Mouse (Mus musculus): ENCODE measurements at regions not wholly inside any gene's neighbourhood (a gene's known extent, or its start where the extent isn't known, plus 50 kb on each side); places are given as distances from the start of the nearest gene placed in this dataset.
A peak's percentile ranks its signal among the peaks of the same experiment; 100 is the strongest.
"Not testable (repeated sequence)": the region's sequence is repeated elsewhere in the genome, so short reads cannot be mapped to it uniquely, and the experiment has no call there.

- no peaks in the 10 kb centered on the region for H3K79me2 ChIP-seq (replicated peaks; ENCODE audit: control insufficient read depth, insufficient read depth, low read length)
- WGBS: 88% methylated on average over 12 of the region's 12 CpGs
- no peak for DNase-seq
- H3K27me3 ChIP-seq (ENCODE audit: control insufficient read depth, insufficient read depth, low read length): no peaks in the 10 kb centered on the region
- intact Hi-C loops (cut with DNase I): no loop called here
- no peaks in the 10 kb centered on the region for H3K4me1 ChIP-seq (ENCODE audit: control insufficient read depth, insufficient read depth, low read length)
- TF ChIP-seq EP300 (IDR thresholded peaks at IDR 0.05; ENCODE audit: insufficient read depth, low read depth, low read length) (no peak), POLR2A (IDR thresholded peaks at IDR 0.05; ENCODE audit: insufficient read depth, low read depth, low read length) (no peak), CTCF (IDR thresholded peaks at IDR 0.05) (no peak)
- no peak overlapping the region for H3K4me3 ChIP-seq
- H3K27ac ChIP-seq: no peak overlapping the region
- no peaks in the 10 kb centered on the region for H3K36me3 ChIP-seq (ENCODE audit: control insufficient read depth, insufficient read depth, low read length)
- H3K9ac ChIP-seq (ENCODE audit: low read depth, low read length): no peak overlapping the region
Measured at GRCm38 (mm10) chr3:50639907-50640323, 196.5 kb upstream of the Slc7a11 start.

DNA sequence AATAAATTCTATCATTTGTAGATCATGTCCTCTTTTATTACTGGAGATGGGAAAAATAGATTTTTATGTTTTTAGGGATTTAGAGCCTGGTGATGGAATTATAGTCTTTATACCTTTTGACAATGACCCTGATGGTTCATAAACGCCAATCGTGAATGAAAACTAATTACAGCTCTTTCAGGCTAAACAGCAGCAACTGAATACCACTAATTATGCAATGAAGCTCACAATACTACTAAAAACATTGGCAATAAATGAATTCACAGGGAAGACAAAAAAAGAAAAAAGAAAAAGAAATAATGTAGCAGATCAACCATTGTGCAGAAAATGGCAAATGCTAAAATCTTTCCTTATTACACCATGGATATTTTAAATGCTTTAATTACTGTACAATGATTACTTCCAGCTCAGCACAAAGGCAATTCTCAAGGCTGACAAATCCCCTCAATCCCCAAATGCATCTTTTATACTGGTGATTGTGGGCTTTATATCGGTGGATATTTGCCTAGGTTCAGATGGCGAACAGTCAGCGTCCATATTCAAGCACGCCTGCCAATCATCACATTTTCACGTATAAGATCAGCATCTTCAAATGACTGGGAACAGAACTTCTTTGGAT lies 191.2 kb upstream of the Slc7a11 start:
- no peak for DNase-seq
- no peak overlapping the region for H3K27ac ChIP-seq
- H3K79me2 ChIP-seq (replicated peaks; ENCODE audit: control insufficient read depth, insufficient read depth, low read length): no peaks in the 10 kb centered on the region
- intact Hi-C loops (cut with DNase I): no loop called here
- WGBS: 90% methylated on average over 7 of the region's 7 CpGs
- TF ChIP-seq POLR2A (IDR thresholded peaks at IDR 0.05; ENCODE audit: insufficient read depth, low read depth, low read length) (no peak), CTCF (IDR thresholded peaks at IDR 0.05) (no peak), EP300 (IDR thresholded peaks at IDR 0.05; ENCODE audit: insufficient read depth, low read depth, low read length) (no peak)
- H3K36me3 ChIP-seq (ENCODE audit: control insufficient read depth, insufficient read depth, low read length): no peaks in the 10 kb centered on the region
- H3K4me3 ChIP-seq: no peak overlapping the region
- H3K27me3 ChIP-seq (ENCODE audit: control insufficient read depth, insufficient read depth, low read length): no peaks in the 10 kb centered on the region
- H3K4me1 ChIP-seq (ENCODE audit: control insufficient read depth, insufficient read depth, low read length): no peaks in the 10 kb centered on the region
- no peak overlapping the region for H3K9ac ChIP-seq (ENCODE audit: low read depth, low read length)

- intact Hi-C loops (cut with DNase I): no loop called here
- TF ChIP-seq EP300 (IDR thresholded peaks at IDR 0.05; ENCODE audit: insufficient read depth, low read depth, low read length) (no peak), CTCF (IDR thresholded peaks at IDR 0.05) (no peak), POLR2A (IDR thresholded peaks at IDR 0.05; ENCODE audit: insufficient read depth, low read depth, low read length) (no peak)
- no peak for DNase-seq
Measured at GRCm38 (mm10) chr3:50631286-50631685, 187.9 kb upstream of the Slc7a11 start.

DNA sequence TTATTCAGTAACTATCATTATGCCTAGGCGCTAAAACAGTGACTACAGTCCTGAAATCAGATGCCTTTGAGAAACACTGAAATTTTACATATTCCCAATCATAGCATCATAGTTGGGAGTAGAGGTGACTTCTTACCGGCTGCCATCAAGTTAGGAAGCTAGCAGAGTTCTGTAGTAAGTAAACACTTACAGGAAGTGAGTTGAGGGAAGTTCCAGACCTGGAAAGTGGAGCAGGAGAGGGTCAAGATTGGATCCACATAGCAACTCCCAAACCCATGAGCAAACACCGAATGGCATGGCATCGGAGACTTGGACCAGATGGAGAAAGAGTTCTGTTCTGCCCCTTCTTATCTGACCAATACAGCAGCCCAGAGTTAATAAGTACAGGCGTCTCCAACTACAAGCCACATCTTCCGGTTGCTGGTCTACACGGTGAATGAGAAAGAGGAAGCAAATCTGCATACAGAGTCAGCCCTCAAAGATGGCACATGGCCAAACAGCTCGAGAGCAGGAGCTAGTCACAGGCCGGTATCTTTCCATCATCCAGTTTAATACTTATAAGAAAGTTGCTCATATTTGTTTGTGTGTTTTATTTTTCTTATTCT lies 184.8 kb upstream of the Slc7a11 start:
- H3K79me2 ChIP-seq (replicated peaks; ENCODE audit: control insufficient read depth, insufficient read depth, low read length): no peaks in the 10 kb centered on the region
- WGBS: 59% methylated on average over 9 of the region's 9 CpGs
- no peak overlapping the region for H3K9ac ChIP-seq (ENCODE audit: low read depth, low read length)
- H3K27me3 ChIP-seq (ENCODE audit: control insufficient read depth, insufficient read depth, low read length): no peaks in the 10 kb centered on the region
- H3K36me3 ChIP-seq (ENCODE audit: control insufficient read depth, insufficient read depth, low read length): no peaks in the 10 kb centered on the region
- H3K4me3 ChIP-seq: no peak overlapping the region
- no peak overlapping the region for H3K27ac ChIP-seq
- intact Hi-C loops (cut with DNase I): no loop called here
- no peaks in the 10 kb centered on the region for H3K4me1 ChIP-seq (ENCODE audit: control insufficient read depth, insufficient read depth, low read length)
- DNase-seq: peak; percentile 14 to 23
- TF ChIP-seq CTCF (IDR thresholded peaks at IDR 0.05) (no peak), EP300 (IDR thresholded peaks at IDR 0.05; ENCODE audit: insufficient read depth, low read depth, low read length) (no peak), POLR2A (IDR thresholded peaks at IDR 0.05; ENCODE audit: insufficient read depth, low read depth, low read length) (no peak)

More at GRCm38 (mm10) chr3:50631286-50631685, 187.9 kb upstream of the Slc7a11 start:
- no peaks in the 10 kb centered on the region for H3K79me2 ChIP-seq (replicated peaks; ENCODE audit: control insufficient read depth, insufficient read depth, low read length)
- no peaks in the 10 kb centered on the region for H3K36me3 ChIP-seq (ENCODE audit: control insufficient read depth, insufficient read depth, low read length)
- no peak overlapping the region for H3K27ac ChIP-seq
- no peaks in the 10 kb centered on the region for H3K4me1 ChIP-seq (ENCODE audit: control insufficient read depth, insufficient read depth, low read length)
- no peak overlapping the region for H3K9ac ChIP-seq (ENCODE audit: low read depth, low read length)
- no peak overlapping the region for H3K4me3 ChIP-seq
- no peaks in the 10 kb centered on the region for H3K27me3 ChIP-seq (ENCODE audit: control insufficient read depth, insufficient read depth, low read length)

- H3K27me3 ChIP-seq (ENCODE audit: control insufficient read depth, insufficient read depth, low read length); DNase-seq; H3K36me3 ChIP-seq (ENCODE audit: control insufficient read depth, insufficient read depth, low read length); H3K4me3 ChIP-seq; H3K9ac ChIP-seq (ENCODE audit: low read depth, low read length); H3K27ac ChIP-seq; H3K4me1 ChIP-seq (ENCODE audit: control insufficient read depth, insufficient read depth, low read length); H3K79me2 ChIP-seq (replicated peaks; ENCODE audit: control insufficient read depth, insufficient read depth, low read length); intact Hi-C loops (cut with DNase I): not testable (repeated sequence)
- 70% methylated on average over 3 of the region's 3 CpGs for WGBS
Measured at GRCm38 (mm10) chr3:50621176-50621575, 177.8 kb upstream of the Slc7a11 start.

- no peak overlapping the region for H3K9ac ChIP-seq (ENCODE audit: low read depth, low read length)
- no peak for DNase-seq
- H3K36me3 ChIP-seq (ENCODE audit: control insufficient read depth, insufficient read depth, low read length): no peaks in the 10 kb centered on the region
- no peak overlapping the region for H3K4me3 ChIP-seq
- intact Hi-C loops (cut with DNase I): no loop called here
- no peaks in the 10 kb centered on the region for H3K79me2 ChIP-seq (replicated peaks; ENCODE audit: control insufficient read depth, insufficient read depth, low read length)
- WGBS: 60% methylated on average over 6 of the region's 6 CpGs
- no peaks in the 10 kb centered on the region for H3K4me1 ChIP-seq (ENCODE audit: control insufficient read depth, insufficient read depth, low read length)
- no peaks in the 10 kb centered on the region for H3K27me3 ChIP-seq (ENCODE audit: control insufficient read depth, insufficient read depth, low read length)
- TF ChIP-seq POLR2A (IDR thresholded peaks at IDR 0.05; ENCODE audit: insufficient read depth, low read depth, low read length): no peak
- TF ChIP-seq EP300 (IDR thresholded peaks at IDR 0.05; ENCODE audit: insufficient read depth, low read depth, low read length): no peak
- no peak for TF ChIP-seq CTCF (IDR thresholded peaks at IDR 0.05)
- no peak overlapping the region for H3K27ac ChIP-seq
Measured at GRCm38 (mm10) chr3:50619061-50619460, 175.6 kb upstream of the Slc7a11 start.

All from heart, adult 2 months (tissue).